Mouse (Mus musculus): ENCODE data around the gene Thap11. TPM values are rescaled to one million over a fixed set of nuclear protein-coding genes. Genes with fewer than 3 reads are reported as not detected.

Gene Thap11
- polyA plus RNA-seq, 1 experiment from 2014 or later, result 73.2 TPM

Other genes starting within 250 kb of the Thap11 start
- gene Ripor1, start 249.9 kb upstream of the Thap11 start, polyA plus RNA-seq (2015; fragmentation: Nextera tagmentation; extraction: Ambion mirVana), result 21.6 and 24.9 TPM in 2 replicates
- 118 and 122 TPM in 2 replicates for gene Ctcf, start 218.6 kb upstream of the Thap11 start, polyA plus RNA-seq (2015; fragmentation: Nextera tagmentation; extraction: Ambion mirVana)
- gene Agrp, start 217.7 kb upstream of the Thap11 start, polyA plus RNA-seq (2015; fragmentation: Nextera tagmentation; extraction: Ambion mirVana), result 1.7 and 2.3 TPM in 2 replicates
- 0.77 and 1.0 TPM in 2 replicates for gene Carmil2, start 168.9 kb upstream of the Thap11 start, polyA plus RNA-seq (2015; fragmentation: Nextera tagmentation; extraction: Ambion mirVana)
- gene Acd, start 154.0 kb upstream of the Thap11 start, polyA plus RNA-seq (2015; fragmentation: Nextera tagmentation; extraction: Ambion mirVana), result 65.0 and 73.3 TPM in 2 replicates
- 17.5 and 20.4 TPM in 2 replicates for gene Pard6a, start 154.0 kb upstream of the Thap11 start, polyA plus RNA-seq (2015; fragmentation: Nextera tagmentation; extraction: Ambion mirVana)
- 0.20 and 0.37 TPM in 2 replicates for gene 4933405L10Rik, start 147.5 kb upstream of the Thap11 start, polyA plus RNA-seq (2015; fragmentation: Nextera tagmentation; extraction: Ambion mirVana)
- gene Enkd1, start 146.9 kb upstream of the Thap11 start, polyA plus RNA-seq (2015; fragmentation: Nextera tagmentation; extraction: Ambion mirVana), result 25.7 and 33.4 TPM in 2 replicates
- 21.9 and 23.1 TPM in 2 replicates for gene Gfod2, start 96.5 kb upstream of the Thap11 start, polyA plus RNA-seq (2015; fragmentation: Nextera tagmentation; extraction: Ambion mirVana)
- gene Ranbp10, start 27.8 kb upstream of the Thap11 start, polyA plus RNA-seq (2015; fragmentation: Nextera tagmentation; extraction: Ambion mirVana), result 12.5 and 12.9 TPM in 2 replicates
- gene Tsnaxip1, start 27.4 kb upstream of the Thap11 start, polyA plus RNA-seq (2015; fragmentation: Nextera tagmentation; extraction: Ambion mirVana), result 3.5 and 7.2 TPM in 2 replicates
- 44.9 and 46.9 TPM in 2 replicates for gene Cenpt, start 1.9 kb upstream of the Thap11 start, polyA plus RNA-seq (2015; fragmentation: Nextera tagmentation; extraction: Ambion mirVana)
- gene Nutf2, start 5.4 kb downstream of the Thap11 start, polyA plus RNA-seq (2015; fragmentation: Nextera tagmentation; extraction: Ambion mirVana), result 150 and 188 TPM in 2 replicates
- gene Edc4, start 25.7 kb downstream of the Thap11 start, polyA plus RNA-seq (2015; fragmentation: Nextera tagmentation; extraction: Ambion mirVana), result 48.9 and 56.3 TPM in 2 replicates
- 1.7 and 1.8 TPM in 2 replicates for gene Nrn1l, start 38.4 kb downstream of the Thap11 start, polyA plus RNA-seq (2015; fragmentation: Nextera tagmentation; extraction: Ambion mirVana)
- 35.8 and 40.2 TPM in 2 replicates for gene Pskh1, start 45.3 kb downstream of the Thap11 start, polyA plus RNA-seq (2015; fragmentation: Nextera tagmentation; extraction: Ambion mirVana)
- 1.4 TPM in 2 replicates for gene Ctrl, start 78.7 kb downstream of the Thap11 start, polyA plus RNA-seq (2015; fragmentation: Nextera tagmentation; extraction: Ambion mirVana)
- gene Psmb10, start 83.3 kb downstream of the Thap11 start, polyA plus RNA-seq (2015; fragmentation: Nextera tagmentation; extraction: Ambion mirVana), result 31.0 and 33.8 TPM in 2 replicates
- 2.8 and 3.3 TPM in 2 replicates for gene Lcat, start 88.2 kb downstream of the Thap11 start, polyA plus RNA-seq (2015; fragmentation: Nextera tagmentation; extraction: Ambion mirVana)
- 57.6 and 60.4 TPM in 2 replicates for gene Slc12a4, start 111.0 kb downstream of the Thap11 start, polyA plus RNA-seq (2015; fragmentation: Nextera tagmentation; extraction: Ambion mirVana)
- gene Dpep3, start 124.3 kb downstream of the Thap11 start, polyA plus RNA-seq (2015; fragmentation: Nextera tagmentation; extraction: Ambion mirVana), result not detected in 2 replicates
- 22.9 and 26.0 TPM in 2 replicates for gene Dus2, start 136.2 kb downstream of the Thap11 start, polyA plus RNA-seq (2015; fragmentation: Nextera tagmentation; extraction: Ambion mirVana)
- gene Dpep2nb, start 150.8 kb downstream of the Thap11 start, polyA plus RNA-seq (2015; fragmentation: Nextera tagmentation; extraction: Ambion mirVana), result 0.16 TPM in 1 of 2 replicates, not detected in the other
- 17.2 and 17.5 TPM in 2 replicates for gene Ddx28, start 156.8 kb downstream of the Thap11 start, polyA plus RNA-seq (2015; fragmentation: Nextera tagmentation; extraction: Ambion mirVana)
- 6.9 and 7.5 TPM in 2 replicates for gene Nfatc3, start 203.7 kb downstream of the Thap11 start, polyA plus RNA-seq (2015; fragmentation: Nextera tagmentation; extraction: Ambion mirVana)